Mouse (Mus musculus) neural tube, embryonic 11.5 days (tissue): ENCODE results near the gene Mvb12a. TPM values are rescaled to one million over a fixed set of nuclear protein-coding genes. Genes with fewer than 3 reads are reported as not detected.

ENCODE experiments used
- ATAC-seq: fragments of 200-750 bp; cut with Nextera tagmentation; 2 replicates; pipeline ENCODE4 v1.8.0; 2017; ENCODE audit warnings: moderate number of reproducible peaks, mild to moderate bottlenecking, moderate TSS enrichment, moderate library complexity; ENCODE audit not compliant: insufficient read depth, low FRiP score, low TSS enrichment
- DNase-seq: peaks from one replicate; pipeline ENCODE4 v3.0.0-alpha.2; 2015; ENCODE audit warnings: low spot score
- H3K27ac ChIP-seq: fragments of 300-500 bp; sonication (generic); 2 replicates; pipeline ENCODE4 v1.5.1; 2014; ENCODE audit warnings: low read depth, mild to moderate bottlenecking, low read length
- H3K27me3 ChIP-seq: fragments of 300-500 bp; sonication (generic); 2 replicates; pipeline ENCODE4 v1.6.1; 2014; ENCODE audit warnings: mild to moderate bottlenecking, low read length, mixed read lengths; ENCODE audit not compliant: control insufficient read depth, insufficient read depth
- H3K36me3 ChIP-seq: fragments of 300-500 bp; sonication (generic); 2 replicates; pipeline ENCODE4 v1.6.1; 2014; ENCODE audit warnings: mild to moderate bottlenecking, low read length, moderate library complexity, mixed read lengths; ENCODE audit not compliant: control insufficient read depth, insufficient read depth
- H3K4me1 ChIP-seq: fragments of 300-500 bp; sonication (generic); 2 replicates; pipeline ENCODE4 v1.6.1; 2014; ENCODE audit warnings: low read length, mixed read lengths; ENCODE audit not compliant: control insufficient read depth, insufficient read depth
- H3K4me2 ChIP-seq: fragments of 300-500 bp; sonication (generic); 2 replicates; pipeline ENCODE4 v1.6.1; 2014; ENCODE audit warnings: low read depth, mild to moderate bottlenecking, moderate library complexity
- H3K4me3 ChIP-seq: fragments of 300-500 bp; sonication (generic); 2 replicates; pipeline ENCODE4 v1.5.1; 2014; ENCODE audit warnings: low read depth, low read length
- H3K9ac ChIP-seq: fragments of 300-500 bp; sonication (generic); 2 replicates; pipeline ENCODE4 v1.6.1; 2014; ENCODE audit warnings: mild to moderate bottlenecking, low read length
- H3K9me3 ChIP-seq: fragments of 300-500 bp; sonication (generic); 2 replicates; pipeline ENCODE4 v1.6.1; 2016; ENCODE audit warnings: low read length; ENCODE audit not compliant: control insufficient read depth
- WGBS: fragments of 180-500 bp; shearing (Covaris S2); extraction: QIAGEN DNeasy Blood & Tissue Kit; methylation state at CpG from one replicate; pipeline ENCODE4 v1.1.7; 2014; 5-methylcytosine and 5-hydroxymethylcytosine counted together
- polyA plus RNA-seq: library from polyadenylated mRNA; unstranded; fragments of >200 nt; fragmentation: Nextera tagmentation; extraction: Ambion mirVana; gene quantifications from 2 replicates; pipeline ENCODE4 v1.2.1, GENCODE M21; 2014

Mvb12a gene
- polyA plus RNA-seq, 1 experiment from 2014 or later: 64.7 TPM

DNA sequence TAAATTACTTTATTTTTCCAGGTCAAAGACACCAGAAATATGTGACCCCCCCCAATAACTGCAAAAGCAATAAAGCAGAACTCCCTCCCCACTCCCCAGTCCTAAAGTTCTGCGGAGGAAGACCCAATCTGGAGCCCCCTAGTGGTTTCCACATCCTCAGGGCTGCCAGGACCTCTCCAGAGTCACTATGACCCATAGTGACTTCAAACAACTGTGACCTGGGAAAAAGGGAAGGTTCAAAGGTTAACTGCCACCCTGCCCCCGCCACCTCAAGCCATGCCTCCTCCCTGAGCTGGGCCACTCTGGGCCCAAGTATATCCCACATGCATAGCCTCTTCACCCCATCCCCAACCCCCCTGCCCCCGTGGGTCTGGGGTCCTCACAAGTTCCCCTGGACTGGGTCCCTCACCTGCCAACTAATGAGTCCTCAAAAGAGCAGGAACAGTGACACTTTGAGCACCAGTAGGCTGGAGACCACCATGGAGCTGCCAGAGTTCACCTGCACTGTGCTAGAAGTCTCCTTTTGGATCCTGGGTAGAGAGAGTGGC lies 8.4 kb upstream of the Mvb12a start:
- Histone ChIP-seq H3K4me3 (no peak overlapping the region), H3K36me3 (no peaks in the 10 kb centered on the region), H3K9ac (no peak overlapping the region), H3K27me3 (peaks cover 6% of the 10 kb centered on the region; the same call in 1 of the 2 replicates), H3K9me3 (no peaks in the 10 kb centered on the region), H3K4me2 (no peak overlapping the region), H3K4me1 (no peaks in the 10 kb centered on the region), H3K27ac (no peak overlapping the region)
- ATAC-seq (no peak), DNase-seq (no peak)
- 32% methylated on average over 3 of the region's 3 CpGs for WGBS

DNA sequence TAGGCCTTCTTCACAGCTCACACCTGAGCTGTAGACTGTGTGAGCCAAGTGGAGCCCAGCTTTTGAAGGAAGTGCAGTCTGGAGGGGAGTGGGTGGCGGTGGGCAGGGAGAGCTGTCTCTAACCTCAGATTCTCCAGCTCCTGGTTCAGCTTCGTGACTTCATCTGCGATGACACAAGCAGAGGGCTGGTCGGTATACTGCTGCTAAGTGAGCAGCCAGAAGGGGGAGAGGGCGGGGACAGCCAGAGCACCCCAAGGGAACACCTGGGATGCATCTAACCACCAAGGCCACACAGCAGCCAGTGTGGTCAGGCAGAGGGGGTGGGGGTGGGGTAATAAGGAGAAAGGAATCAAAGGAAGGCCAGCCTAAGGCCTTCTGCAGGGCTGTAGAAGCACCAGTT lies 7.1 kb upstream of the Mvb12a start:
- Histone ChIP-seq H3K36me3 (no peaks in the 10 kb centered on the region), H3K4me2 (no peak overlapping the region), H3K9ac (no peak overlapping the region), H3K27ac (no peak overlapping the region), H3K4me1 (no peaks in the 10 kb centered on the region), H3K4me3 (no peak overlapping the region), H3K9me3 (no peaks in the 10 kb centered on the region), H3K27me3 (peaks cover 6% of the 10 kb centered on the region; the same call in 1 of the 2 replicates)
- 64% methylated on average over 5 of the region's 5 CpGs for WGBS
- no peak for DNase-seq
- ATAC-seq: no peak

GRCm38 (mm10) chr8:71537028-71537867 lies 5.5 kb upstream of the Mvb12a start, which contains the start of gene Bst2:
Gene Bst2, minus strand, starts transcription at chr8:71537456.
- no peak within 1 kb of the TSS for H3K27ac ChIP-seq
- H3K27me3 ChIP-seq: peaks cover 6% of the 10 kb centered on the region; the same call in 1 of the 2 replicates
- peak within 1 kb of the TSS; percentile 45 for H3K4me2 ChIP-seq
- 3% methylated on average over 37 of the region's 37 CpGs for WGBS
- no peaks in the 10 kb centered on the region for H3K4me1 ChIP-seq
- DNase-seq (peak; percentile 74), ATAC-seq (peak; percentile 39; the same call in 1 of the 2 replicates)
- H3K9me3 ChIP-seq: no peaks in the 10 kb centered on the region
- H3K36me3 ChIP-seq: no peaks in the 10 kb centered on the region
- peak within 1 kb of the TSS; percentile 29 for H3K4me3 ChIP-seq
- H3K9ac ChIP-seq: peak within 1 kb of the TSS; percentile 31; the same call in 1 of the 2 replicates

DNA sequence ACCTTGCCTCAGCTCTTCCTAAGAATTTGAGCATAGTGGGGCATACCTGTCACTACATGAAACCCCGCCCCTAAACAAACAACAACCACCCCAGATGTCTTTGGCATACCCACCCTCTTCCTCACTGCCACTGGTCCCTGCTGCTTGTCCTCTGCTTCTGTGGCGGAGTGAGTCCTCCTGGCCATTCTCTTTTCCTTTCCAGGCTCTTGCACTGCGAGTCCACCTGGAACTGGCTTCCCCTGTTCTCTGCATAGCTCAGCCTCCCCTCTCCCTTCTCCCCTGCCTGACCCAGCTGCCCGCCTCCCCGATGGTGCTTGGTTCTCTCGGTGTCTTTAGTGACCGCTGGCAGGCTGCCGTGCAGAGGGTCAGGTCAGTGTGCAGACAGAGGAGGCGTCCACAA lies 1.0 kb downstream of the Mvb12a start:
- Histone ChIP-seq H3K27ac (no peak overlapping the region), H3K4me2 (peak overlapping the region; percentile 81), H3K36me3 (peaks cover 5% of the 10 kb centered on the region), H3K4me3 (no peak overlapping the region), H3K27me3 (no peaks in the 10 kb centered on the region), H3K9ac (no peak overlapping the region), H3K4me1 (peaks cover 5% of the 10 kb centered on the region; the same call in 1 of the 2 replicates), H3K9me3 (no peaks in the 10 kb centered on the region)
- WGBS: 92% methylated on average over 9 of the region's 9 CpGs
- DNase-seq (no peak), ATAC-seq (peak; percentile 1; the same call in 1 of the 2 replicates)

DNA sequence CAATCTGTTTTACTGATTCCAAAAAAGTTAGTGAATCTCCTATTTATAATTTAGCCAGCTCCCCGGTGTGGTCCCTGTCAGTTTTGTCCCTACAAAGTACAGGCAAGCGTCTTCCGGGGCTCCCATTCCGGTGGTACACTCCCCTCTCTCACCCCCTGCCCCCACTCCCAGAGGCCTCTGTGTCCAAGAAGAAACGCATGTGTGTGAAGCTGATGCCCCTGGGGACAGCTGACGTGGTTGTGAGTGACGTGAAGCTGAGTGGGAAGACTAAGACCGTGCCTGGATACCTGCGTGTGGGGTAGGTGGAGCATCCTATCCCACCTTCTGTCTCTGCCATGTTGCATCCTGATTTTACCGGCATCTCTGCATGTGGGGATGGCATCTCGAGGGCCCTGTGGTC lies 2.3 kb downstream of the Mvb12a start:
- Histone ChIP-seq H3K4me3 (no peak overlapping the region), H3K9ac (no peak overlapping the region), H3K9me3 (no peaks in the 10 kb centered on the region), H3K27me3 (no peaks in the 10 kb centered on the region), H3K4me1 (peaks cover 5% of the 10 kb centered on the region; the same call in 1 of the 2 replicates), H3K27ac (no peak overlapping the region), H3K4me2 (no peak overlapping the region), H3K36me3 (peaks cover 5% of the 10 kb centered on the region)
- DNase-seq (no peak), ATAC-seq (no peak)
- WGBS: 93% methylated on average over 11 of the region's 11 CpGs

DNA sequence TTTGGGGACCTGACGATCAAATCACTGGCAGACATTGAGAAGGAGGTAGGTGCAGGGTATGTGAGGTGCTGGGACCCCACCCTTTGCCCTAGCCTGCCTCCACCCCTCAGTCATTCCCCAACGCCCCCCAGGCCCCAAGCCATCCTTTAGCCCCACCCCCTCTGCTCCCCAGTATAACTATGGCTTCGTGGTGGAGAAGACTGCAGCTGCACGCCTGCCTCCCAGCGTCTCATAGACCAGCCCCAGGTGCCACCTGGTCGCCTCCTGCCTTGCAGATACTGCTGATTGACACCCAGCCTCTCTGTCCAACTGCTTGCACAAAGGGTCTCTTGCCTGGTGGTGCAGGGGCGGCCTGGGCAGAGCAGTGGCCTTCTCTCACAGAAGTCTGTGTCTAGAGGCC lies 4.9 kb downstream of the Mvb12a start:
- Histone ChIP-seq H3K9ac (no peak overlapping the region), H3K27ac (no peak overlapping the region), H3K4me1 (peaks cover 5% of the 10 kb centered on the region; the same call in 1 of the 2 replicates), H3K36me3 (peaks cover 5% of the 10 kb centered on the region), H3K27me3 (no peaks in the 10 kb centered on the region), H3K9me3 (no peaks in the 10 kb centered on the region), H3K4me2 (no peak overlapping the region), H3K4me3 (no peak overlapping the region)
- DNase-seq: no peak
- ATAC-seq: no peak
- 88% methylated on average over 7 of the region's 7 CpGs for WGBS

DNA sequence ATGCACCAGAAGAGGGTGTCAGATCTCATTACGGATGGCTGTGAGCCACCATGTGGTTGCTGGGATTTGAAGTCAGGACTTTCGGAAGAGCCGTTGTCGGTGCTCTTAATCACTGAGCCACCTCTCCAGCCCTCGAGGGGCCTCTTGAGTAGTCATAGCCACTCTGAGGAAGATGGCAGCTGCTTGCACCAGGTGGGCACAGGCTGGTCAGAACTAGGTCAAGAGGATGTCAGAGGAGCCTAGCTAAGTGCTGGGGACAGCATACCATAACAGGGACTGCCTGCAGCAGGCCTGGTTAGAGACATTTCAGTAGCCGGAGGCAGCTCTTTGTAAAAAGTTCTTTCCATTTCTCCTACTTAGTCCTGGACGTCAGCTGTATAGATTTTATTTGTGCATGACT lies 8.0 kb downstream of the Mvb12a start:
- DNase-seq (no peak), ATAC-seq (no peak)
- Histone ChIP-seq H3K27me3 (peaks cover 3% of the 10 kb centered on the region; the same call in 1 of the 2 replicates), H3K4me1 (no peaks in the 10 kb centered on the region), H3K4me3 (no peak overlapping the region), H3K9ac (no peak overlapping the region), H3K4me2 (no peak overlapping the region), H3K36me3 (peaks cover 4% of the 10 kb centered on the region), H3K9me3 (no peaks in the 10 kb centered on the region), H3K27ac (no peak overlapping the region)
- WGBS: 63% methylated on average over 7 of the region's 7 CpGs

GRCm38 (mm10) chr8:71552770-71553169 lies 10.0 kb downstream of the Mvb12a start:
- Histone ChIP-seq H3K4me2 (no peak overlapping the region), H3K27me3 (peaks cover 17% of the 10 kb centered on the region), H3K27ac (no peak overlapping the region), H3K9me3 (no peaks in the 10 kb centered on the region), H3K36me3 (peaks cover 2% of the 10 kb centered on the region; the same call in 1 of the 2 replicates), H3K9ac (no peak overlapping the region), H3K4me3 (no peak overlapping the region), H3K4me1 (no peaks in the 10 kb centered on the region)
- no peak for DNase-seq
- ATAC-seq: no peak
- WGBS: 61% methylated on average over 6 of the region's 6 CpGs
